Mouse (Mus musculus): ENCODE measurements around the gene Glp2r.

GRCm38 (mm10) chr11:67666129-67666528 is 104.8 kb downstream of the Glp2r start:
- TF ChIP-seq CTCF (IDR thresholded peaks at IDR 0.05; ENCODE audit: low read depth, low read length) (no peak), POLR2A (IDR thresholded peaks at IDR 0.05; ENCODE audit: extremely low read depth, insufficient read depth, low read length) (no peak)
